Mouse (Mus musculus) stomach, postnatal 0 days (tissue): ENCODE data around the gene Ovca2.

Experiments
- CTCF ChIP-seq: IDR thresholded peaks from 2 replicates; pipeline ENCODE4 v1.5.1; 2016; ENCODE audit warnings: antibody characterized with exemption, low read depth, mild to moderate bottlenecking, moderate library complexity
- EP300 ChIP-seq: optimal IDR thresholded peaks from 2 replicates; pipeline ENCODE3; 2016; ENCODE audit warnings: antibody characterized with exemption

DNA sequence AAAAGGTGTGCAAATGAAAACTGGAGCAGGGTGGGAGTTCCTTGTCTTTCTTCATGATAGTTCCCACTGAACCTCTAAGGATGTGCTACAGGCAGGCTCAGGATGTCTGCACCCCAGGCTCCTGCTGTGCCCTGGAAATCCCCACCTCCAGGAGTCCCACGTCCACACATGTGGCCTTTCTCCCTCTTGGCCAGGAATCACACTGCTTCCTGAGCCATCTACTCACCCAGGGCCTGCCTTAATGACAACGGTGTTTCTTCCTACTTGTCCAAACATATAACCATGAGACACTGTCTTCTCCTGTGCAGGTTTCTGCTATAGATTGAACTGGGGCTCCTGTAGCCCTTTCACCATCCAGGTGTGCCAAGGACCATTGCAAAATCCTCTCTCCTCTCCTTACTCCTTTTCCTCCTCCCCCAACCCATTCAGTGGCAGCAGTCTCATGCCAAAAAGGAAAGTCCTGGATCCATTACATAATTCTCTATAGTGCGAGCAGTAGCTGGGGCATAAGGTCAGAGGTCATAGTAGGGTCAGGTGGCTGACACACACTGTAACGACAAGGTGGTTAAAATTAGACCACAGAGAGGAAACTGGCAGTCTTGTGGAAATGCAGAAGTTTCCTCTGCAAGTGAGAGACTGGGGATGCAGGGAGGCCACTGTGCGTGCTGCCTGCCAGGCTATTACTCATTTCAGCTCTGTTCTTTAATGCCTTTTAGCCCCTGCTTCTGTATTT, 41.8 kb downstream of the Ovca2 start:
- TF ChIP-seq CTCF (no peak), EP300 (no peak)
